Mouse (Mus musculus) heart, postnatal 0 days (tissue): ENCODE results near the gene Abcb4. TPM values are rescaled to one million over a fixed set of nuclear protein-coding genes. Genes with fewer than 3 reads are reported as not detected.
"Not testable (repeated sequence)": the region's sequence is repeated elsewhere in the genome, so short reads cannot be mapped to it uniquely, and the experiment has no call there.

Experiments
- ATAC-seq: fragments of 200-750 bp; cut with Nextera tagmentation; 2 replicates; pipeline ENCODE4 v1.8.0; 2017; ENCODE audit warnings: low read depth, moderate number of reproducible peaks, moderate library complexity; ENCODE audit not compliant: insufficient read depth
- DNase-seq: peaks from one replicate; pipeline ENCODE4 v3.0.0-alpha.2; 2016; ENCODE audit warnings: low spot score
- H3K27ac ChIP-seq: fragments of 300-500 bp; sonication (generic); 2 replicates; pipeline ENCODE4 v1.5.1; 2014; ENCODE audit warnings: low read depth, mild to moderate bottlenecking
- H3K27me3 ChIP-seq: fragments of 300-500 bp; sonication (generic); 2 replicates; pipeline ENCODE4 v1.6.1; 2014; ENCODE audit warnings: low read length, mixed read lengths; ENCODE audit not compliant: control insufficient read depth, insufficient read depth
- H3K36me3 ChIP-seq: fragments of 300-500 bp; sonication (generic); replicated peaks from 2 replicates; pipeline ENCODE4 v1.6.1; 2014; ENCODE audit warnings: low read length, mixed read lengths; ENCODE audit not compliant: control insufficient read depth, insufficient read depth
- H3K4me1 ChIP-seq: fragments of 300-500 bp; sonication (generic); 2 replicates; pipeline ENCODE4 v1.6.1; 2014; ENCODE audit warnings: antibody characterized with exemption; ENCODE audit not compliant: control insufficient read depth, insufficient read depth
- H3K4me2 ChIP-seq: fragments of 300-500 bp; sonication (generic); 2 replicates; pipeline ENCODE4 v1.6.1; 2014; ENCODE audit warnings: low read depth, mild to moderate bottlenecking, low read length, moderate library complexity
- H3K4me3 ChIP-seq: fragments of 300-500 bp; sonication (generic); 2 replicates; pipeline ENCODE4 v1.5.1; 2014; ENCODE audit warnings: low read depth, low read length
- H3K9ac ChIP-seq: fragments of 300-500 bp; sonication (generic); replicated peaks from 2 replicates; pipeline ENCODE4 v1.6.1; 2014; ENCODE audit warnings: low read depth, low read length, mixed read lengths
- H3K9me3 ChIP-seq: fragments of 300-500 bp; sonication (generic); replicated peaks from 2 replicates; pipeline ENCODE4 v1.6.1; 2016; ENCODE audit warnings: low read length; ENCODE audit not compliant: control insufficient read depth
- CTCF ChIP-seq: IDR thresholded peaks from 2 replicates; pipeline ENCODE4 v1.5.1; 2016; ENCODE audit warnings: antibody characterized with exemption, control low read depth, low read depth
- EP300 ChIP-seq: IDR thresholded peaks from 2 replicates; pipeline ENCODE4 v1.6.1; 2016; ENCODE audit warnings: antibody characterized with exemption, low read depth
- WGBS: fragments of 180-500 bp; shearing (Covaris S2); extraction: QIAGEN DNeasy Blood & Tissue Kit; methylation state at CpG from one replicate; pipeline ENCODE4 v1.1.7; 2014; 5-methylcytosine and 5-hydroxymethylcytosine counted together
- polyA plus RNA-seq: library from polyadenylated mRNA; unstranded; fragments of >200 nt; fragmentation: Nextera tagmentation; extraction: Ambion mirVana; gene quantifications from 2 replicates; pipeline ENCODE4 v1.2.1, GENCODE M21; 2015
- total RNA-seq: library from RNA; depleted of rRNA; stranded (reverse); fragments of >200 nt; gene quantifications from 2 replicates; pipeline ENCODE4 v1.2.3, GENCODE M21; 2014; ENCODE audit warnings: low replicate concordance

Gene Abcb4
- total and polyA plus RNA-seq, 2 experiments from 2014 or later: 0.63 TPM; not detected in 1

- Histone ChIP-seq H3K4me3 (no peak overlapping the region), H3K27ac (no peak overlapping the region), H3K27me3 (no peaks in the 10 kb centered on the region), H3K4me1 (no peaks in the 10 kb centered on the region), H3K4me2 (no peak overlapping the region), H3K36me3 (no peaks in the 10 kb centered on the region), H3K9ac (no peak overlapping the region), H3K9me3 (no peaks in the 10 kb centered on the region)
- WGBS: 70% methylated on average over 2 of the region's 2 CpGs
- TF ChIP-seq EP300: no peak
- TF ChIP-seq CTCF: no peak
- DNase-seq: no peak
- ATAC-seq: no peak
These were observed 22.9 kb downstream of the Abcb4 start for GRCm38 (mm10) chr5:8916400-8916799.

GRCm38 (mm10) chr5:8917069-8917468, 23.6 kb downstream of the Abcb4 start:
- Histone ChIP-seq H3K27ac (no peak overlapping the region), H3K9ac (no peak overlapping the region), H3K27me3 (no peaks in the 10 kb centered on the region), H3K9me3 (no peaks in the 10 kb centered on the region), H3K4me3 (no peak overlapping the region), H3K36me3 (no peaks in the 10 kb centered on the region), H3K4me1 (no peaks in the 10 kb centered on the region), H3K4me2 (no peak overlapping the region)
- WGBS: 51% methylated on average over 6 of the region's 6 CpGs
- DNase-seq (no peak), ATAC-seq (no peak)
- TF ChIP-seq CTCF: no peak
- no peak for TF ChIP-seq EP300

- ATAC-seq: no peak
- H3K27ac ChIP-seq: no peak overlapping the region
- no peak overlapping the region for H3K9ac ChIP-seq
- no peak overlapping the region for H3K4me3 ChIP-seq
- TF ChIP-seq CTCF: no peak
- H3K4me1 ChIP-seq: no peaks in the 10 kb centered on the region
- no peak for DNase-seq
- H3K36me3 ChIP-seq: no peaks in the 10 kb centered on the region
- 0 out of 2 replicates have a peak, but pooled peaks cover 6% of the 10 kb centered on the region for H3K9me3 ChIP-seq
- WGBS: 82% methylated on average over 9 of the region's 9 CpGs
- H3K4me2 ChIP-seq: no peak overlapping the region
- no peaks in the 10 kb centered on the region for H3K27me3 ChIP-seq
These were observed 34.9 kb downstream of the Abcb4 start for GRCm38 (mm10) chr5:8928440-8928839.

- Histone ChIP-seq H3K4me3 (no peak overlapping the region), H3K36me3 (no peaks in the 10 kb centered on the region), H3K27me3 (no peaks in the 10 kb centered on the region), H3K9ac (no peak overlapping the region), H3K4me2 (no peak overlapping the region), H3K9me3 (no peaks in the 10 kb centered on the region), H3K27ac (no peak overlapping the region), H3K4me1 (no peaks in the 10 kb centered on the region)
- ATAC-seq: no peak
- WGBS: 78% methylated on average over 7 of the region's 7 CpGs
- DNase-seq: no peak
- no peak for TF ChIP-seq CTCF
- no peak for TF ChIP-seq EP300
These were observed 44.4 kb downstream of the Abcb4 start for GRCm38 (mm10) chr5:8937965-8938364.

- not testable (repeated sequence) for H3K27me3 ChIP-seq, H3K4me2 ChIP-seq, H3K4me3 ChIP-seq, H3K9ac ChIP-seq, H3K36me3 ChIP-seq, H3K9me3 ChIP-seq, ATAC-seq, H3K27ac ChIP-seq, DNase-seq, H3K4me1 ChIP-seq
- WGBS: no CpG with 5 or more reads among the region's 1 CpGs
These were observed 47.7 kb downstream of the Abcb4 start for GRCm38 (mm10) chr5:8941266-8941665.

GRCm38 (mm10) chr5:8943836-8944235, 50.3 kb downstream of the Abcb4 start:
- H3K27me3 ChIP-seq: no peaks in the 10 kb centered on the region
- no peaks in the 10 kb centered on the region for H3K9me3 ChIP-seq
- H3K4me2 ChIP-seq: no peak overlapping the region
- no peak overlapping the region for H3K4me3 ChIP-seq
- H3K27ac ChIP-seq: no peak overlapping the region
- DNase-seq: peak; percentile 45
- no peak; the same call in 1 of the 2 replicates for ATAC-seq
- H3K36me3 ChIP-seq: no peaks in the 10 kb centered on the region
- H3K9ac ChIP-seq: no peak overlapping the region
- no peak for TF ChIP-seq CTCF
- 59% methylated on average over 3 of the region's 3 CpGs for WGBS
- H3K4me1 ChIP-seq: no peaks in the 10 kb centered on the region
